Mouse (Mus musculus): ENCODE data around the gene Itln1. TPM values are rescaled to one million over a fixed set of nuclear protein-coding genes. Genes with fewer than 3 reads are reported as not detected.

The Itln1 gene
- polyA plus RNA-seq, 1 experiment from 2014 or later, result 2.2 TPM

DNA sequence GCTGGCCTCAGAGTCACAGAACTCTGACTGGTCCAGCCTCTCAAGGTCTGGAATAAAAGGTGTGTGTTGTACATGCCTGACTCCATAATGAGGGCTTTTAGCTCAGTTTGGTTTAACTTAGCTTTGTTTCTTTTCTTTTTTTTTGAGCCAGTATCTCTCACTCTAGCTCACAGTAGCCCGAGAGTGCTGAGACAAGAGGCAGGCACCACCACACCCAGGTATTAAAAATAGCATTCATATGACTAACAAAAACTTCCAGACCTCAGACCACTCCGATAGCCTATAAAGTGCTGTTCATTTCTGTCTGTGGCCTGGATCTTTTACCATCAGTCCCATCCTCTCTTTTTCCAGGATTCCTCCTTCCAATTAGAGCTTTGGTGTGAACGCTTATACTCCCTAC, 65.4 kb downstream of the Itln1 start:
- DNase-seq (ENCODE audit: low spot score), result no peak

Other genes with a start within 250 kb of the Itln1 start
- 39.5 and 42.7 TPM in 2 replicates for gene Usp21, start 247.3 kb downstream of the Itln1 start, polyA plus RNA-seq (2015; fragmentation: Nextera tagmentation; extraction: Ambion mirVana)
- 109 and 111 TPM in 2 replicates for gene Ufc1, start 240.3 kb downstream of the Itln1 start, polyA plus RNA-seq (2015; fragmentation: Nextera tagmentation; extraction: Ambion mirVana)
- 44.2 and 47.8 TPM in 2 replicates for gene Dedd, start 206.1 kb downstream of the Itln1 start, polyA plus RNA-seq (2015; fragmentation: Nextera tagmentation; extraction: Ambion mirVana)
- gene Nit1, start 189.6 kb downstream of the Itln1 start, polyA plus RNA-seq (2015; fragmentation: Nextera tagmentation; extraction: Ambion mirVana), result 39.0 and 44.0 TPM in 2 replicates
- 87.5 and 92.2 TPM in 2 replicates for gene Pfdn2, start 189.6 kb downstream of the Itln1 start, polyA plus RNA-seq (2015; fragmentation: Nextera tagmentation; extraction: Ambion mirVana)
- gene Klhdc9, start 174.5 kb downstream of the Itln1 start, polyA plus RNA-seq (2015; fragmentation: Nextera tagmentation; extraction: Ambion mirVana), result 0.76 and 1.4 TPM in 2 replicates
- gene Nectin4, start 165.2 kb downstream of the Itln1 start, polyA plus RNA-seq (2015; fragmentation: Nextera tagmentation; extraction: Ambion mirVana), result 0.91 and 1.1 TPM in 2 replicates
- gene Arhgap30, start 146.3 kb downstream of the Itln1 start, polyA plus RNA-seq (2015; fragmentation: Nextera tagmentation; extraction: Ambion mirVana), result 64.2 and 73.2 TPM in 2 replicates
- gene Usf1, start 124.0 kb downstream of the Itln1 start, polyA plus RNA-seq (2015; fragmentation: Nextera tagmentation; extraction: Ambion mirVana), result 80.7 and 90.6 TPM in 2 replicates
- gene Tstd1, start 116.4 kb downstream of the Itln1 start, polyA plus RNA-seq (2015; fragmentation: Nextera tagmentation; extraction: Ambion mirVana), result 4.7 and 4.8 TPM in 2 replicates
- 15.4 and 22.7 TPM in 2 replicates for gene F11r, start 97.8 kb downstream of the Itln1 start, polyA plus RNA-seq (2015; fragmentation: Nextera tagmentation; extraction: Ambion mirVana)
- 18.7 and 20.4 TPM in 2 replicates for gene Alyref2, start 31.8 kb downstream of the Itln1 start, polyA plus RNA-seq (2015; fragmentation: Nextera tagmentation; extraction: Ambion mirVana)
- 3.2 and 4.2 TPM in 2 replicates for gene Cd244a, start 23.9 kb upstream of the Itln1 start, polyA plus RNA-seq (2015; fragmentation: Nextera tagmentation; extraction: Ambion mirVana)
- gene Ly9, start 72.1 kb upstream of the Itln1 start, polyA plus RNA-seq (2015; fragmentation: Nextera tagmentation; extraction: Ambion mirVana), result 22.4 and 22.7 TPM in 2 replicates
- gene Slamf7, start 117.7 kb upstream of the Itln1 start, polyA plus RNA-seq (2015; fragmentation: Nextera tagmentation; extraction: Ambion mirVana), result 4.1 and 4.7 TPM in 2 replicates
- gene Cd48, start 146.7 kb upstream of the Itln1 start, polyA plus RNA-seq (2015; fragmentation: Nextera tagmentation; extraction: Ambion mirVana), result 100 and 114 TPM in 2 replicates
- 26.0 and 28.0 TPM in 2 replicates for gene Slamf1, start 231.8 kb upstream of the Itln1 start, polyA plus RNA-seq (2015; fragmentation: Nextera tagmentation; extraction: Ambion mirVana)

Data from thymus, postnatal 0 days (tissue).